ENCODE assay signal across 10 mouse cellular contexts in the genomic region with DNA sequence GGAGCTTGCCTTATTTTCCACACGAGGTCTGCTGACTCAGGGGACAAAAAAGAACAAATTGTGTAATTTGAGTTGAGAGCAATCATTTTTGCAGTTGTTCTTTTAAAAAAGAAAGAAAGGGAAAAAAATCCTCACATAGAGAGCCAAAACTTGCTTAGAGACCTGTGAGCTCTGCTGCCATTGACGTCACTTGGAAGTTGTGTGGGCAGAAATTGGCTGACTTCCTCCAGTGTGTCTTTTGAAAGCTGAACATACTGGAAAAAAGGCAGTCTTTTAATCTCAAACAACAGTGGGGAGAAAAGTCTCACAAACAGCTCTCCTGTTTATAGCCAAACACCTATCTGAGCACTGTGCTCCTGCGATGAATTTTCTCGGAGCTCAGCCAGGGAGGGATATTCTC. TPM values are rescaled to one million over a fixed set of nuclear protein-coding genes. Genes with fewer than 3 reads are reported as not detected.
DNase-seq lines count a peak whose midpoint lies in the region; ATAC-seq and TF ChIP-seq lines count a peak whose summit lies in the region.
"Had no signal": no experiment of that assay in that cellular context is flagged by ENCODE, and none has a peak within 500 bp of the region (broad histone marks: within the 10 kb centered on the region; RNA-seq: fewer than 3 reads in every experiment).

No protein-coding gene starts in this region.

- H3K4me1 ChIP-seq in heart, adult 2 months (ENCODE audit: control insufficient read depth, insufficient read depth, low read length): peaks cover 3% of the 10 kb centered on the region
- H3K4me1 ChIP-seq in heart, embryonic 12.5 days (replicated peaks): peaks cover 39% of the 10 kb centered on the region
- H3K4me1 ChIP-seq in lung, postnatal 0 days (ENCODE audit: insufficient read depth, low read depth, low read length): peaks cover 10% of the 10 kb centered on the region; the same call in 1 of the 2 replicates
- H3K4me1 ChIP-seq: neural tube, embryonic 13.5 days had no signal

- TF ChIP-seq POLR2A in heart, adult 2 months (IDR thresholded peaks at IDR 0.05; ENCODE audit: insufficient read depth, low read depth, low read length): no peak

- H3K4me3 ChIP-seq in heart, adult 2 months: no peak overlapping the region; the same call in 1 of the 2 replicates
- H3K4me3 ChIP-seq in heart, embryonic 12.5 days: no peak overlapping the region
- no peak overlapping the region for H3K4me3 ChIP-seq in lung, postnatal 0 days (ENCODE audit: low read depth, low read length)
- H3K4me3 ChIP-seq: neural tube, embryonic 13.5 days had no signal

- intact Hi-C loops in heart, adult 2 months (cut with DNase I): no loop called here
- intact Hi-C loops in heart, postnatal 14 days (cut with DNase I): no loop called here

- no peak for TF ChIP-seq CTCF in heart, adult 2 months (IDR thresholded peaks at IDR 0.05)
- no peak for TF ChIP-seq CTCF in lung, postnatal 0 days (IDR thresholded peaks at IDR 0.05)

- no peak overlapping the region for H3K4me2 ChIP-seq in heart, embryonic 12.5 days
- no peak overlapping the region for H3K4me2 ChIP-seq in lung, postnatal 0 days (replicated peaks; ENCODE audit: low read depth, low read length)
- H3K4me2 ChIP-seq: neural tube, embryonic 13.5 days had no signal

- peak; percentile 44 to 68 for DNase-seq in heart, adult 2 months
- DNase-seq in adrenal gland, postnatal 10 days: peak; percentile 44
- peak; percentile 38 to 53 for DNase-seq in heart, postnatal 14 days
- DNase-seq in lung, postnatal 0 days (ENCODE audit: low spot score): peak; percentile 61
- no peak for DNase-seq in spleen, postnatal 10 days (ENCODE audit: low spot score in 2 of 2)
- no peak for DNase-seq in retina, embryonic 14.5 days (ENCODE audit: low spot score)
- DNase-seq in cerebellum, adult 11-12 months: no peak
- DNase-seq: cerebellum, adult 9-11 months had no signal

- H3K79me2 ChIP-seq in heart, adult 2 months (replicated peaks; ENCODE audit: control insufficient read depth, insufficient read depth, low read length): no peaks in the 10 kb centered on the region

- WGBS in heart, adult 2 months: 51% methylated on average over 4 of the region's 4 CpGs
- 76% methylated on average over 4 of the region's 4 CpGs for WGBS in heart, embryonic 12.5 days
- WGBS in lung, postnatal 0 days: 67% methylated on average over 4 of the region's 4 CpGs

- no peak for TF ChIP-seq EP300 in heart, adult 2 months (IDR thresholded peaks at IDR 0.05; ENCODE audit: insufficient read depth, low read depth, low read length)
- TF ChIP-seq EP300 in lung, postnatal 0 days (IDR thresholded peaks at IDR 0.05): no peak

- H3K27ac ChIP-seq in heart, adult 2 months: peak overlapping the region; percentile 34
- H3K27ac ChIP-seq in heart, embryonic 12.5 days (ENCODE audit: poor library complexity, severe bottlenecking): no peak overlapping the region
- H3K27ac ChIP-seq in lung, postnatal 0 days (ENCODE audit: low read length): no peak overlapping the region
- H3K27ac ChIP-seq: neural tube, embryonic 13.5 days had no signal

- H3K27me3 ChIP-seq in heart, adult 2 months (ENCODE audit: control insufficient read depth, insufficient read depth, low read length): no peaks in the 10 kb centered on the region
- H3K27me3 ChIP-seq in heart, embryonic 12.5 days (replicated peaks): no peaks in the 10 kb centered on the region
- H3K27me3 ChIP-seq in lung, postnatal 0 days (replicated peaks; ENCODE audit: insufficient read depth, low read length): no peaks in the 10 kb centered on the region
- H3K27me3 ChIP-seq: neural tube, embryonic 13.5 days had no signal

- no peaks in the 10 kb centered on the region for H3K9me3 ChIP-seq in heart, embryonic 12.5 days (replicated peaks)
- no peaks in the 10 kb centered on the region for H3K9me3 ChIP-seq in lung, postnatal 0 days (ENCODE audit: low read length)
- H3K9me3 ChIP-seq: neural tube, embryonic 13.5 days had no signal

- H3K9ac ChIP-seq in heart, adult 2 months (ENCODE audit: low read depth, low read length): no peak overlapping the region
- no peak overlapping the region for H3K9ac ChIP-seq in heart, embryonic 12.5 days
- no peak overlapping the region for H3K9ac ChIP-seq in lung, postnatal 0 days (replicated peaks; ENCODE audit: low read depth)
- H3K9ac ChIP-seq: neural tube, embryonic 13.5 days had no signal

- ATAC-seq in heart, embryonic 12.5 days (ENCODE audit: insufficient number of reproducible peaks, low FRiP score): no peak
- no peak for ATAC-seq in lung, postnatal 0 days

- peaks cover 2% of the 10 kb centered on the region; the same call in 1 of the 2 replicates for H3K36me3 ChIP-seq in heart, adult 2 months (ENCODE audit: control insufficient read depth, insufficient read depth, low read length)
- H3K36me3 ChIP-seq in heart, embryonic 12.5 days: no peaks in the 10 kb centered on the region
- no peaks in the 10 kb centered on the region for H3K36me3 ChIP-seq in lung, postnatal 0 days (ENCODE audit: insufficient read depth, low read length)
- H3K36me3 ChIP-seq: neural tube, embryonic 13.5 days had no signal

RNA-seq across cellular contexts. Expression of a gene that starts 51.1 kb away (rescaled TPM):
- 10 to 100 TPM; 53.1 to 57.0 TPM for total RNA-seq in heart, adult 2 months (2021)
- 11.7 and 23.0 TPM in 2 replicates for polyA plus RNA-seq in heart, adult 2 months (2012; rRNA removed)
- polyA plus RNA-seq in heart, embryonic 12.5 days (2016; fragmentation: Nextera tagmentation; extraction: Ambion mirVana): 16.2 and 16.3 TPM in 2 replicates
- total RNA-seq in adrenal gland, postnatal 10 days (2021): 10 to 100 TPM; 23.7 to 24.5 TPM
- 10 to 100 TPM; 65.2 to 67.0 TPM for total RNA-seq in heart, postnatal 14 days (2021)
- polyA plus RNA-seq in lung, postnatal 0 days (2015; fragmentation: Nextera tagmentation; extraction: Ambion mirVana): 5.0 and 5.2 TPM in 2 replicates

Comparison
In these comparisons a context has a peak if more than half of its experiments do, and no peak if none do; other contexts are left out.
1. DNase-seq: peak in heart, adult 2 months (2 of 2), adrenal gland, postnatal 10 days (single experiment), heart, postnatal 14 days (2 of 2) and lung, postnatal 0 days (single experiment); none in spleen, postnatal 10 days (0 of 2), retina, embryonic 14.5 days (single experiment) and cerebellum, adult 11-12 months (single experiment).